Mouse (Mus musculus) T-helper 2 cell (primary cell): ENCODE measurements around the gene Olfr462.

Source experiments
- in situ Hi-C: fragments of 300-600 bp; cut with MboI, MseI; formaldehyde crosslinking; loops from one replicate; pipeline ENCODE4 v1.15.1; 2025; ENCODE audit warnings: high pct_unique_total_duplicates

Gene Olfr462

GRCm38 (mm10) chr11:87847884-87848283, 44.2 kb downstream of the Olfr462 start:
- in situ Hi-C loops, result no loop called here

- in situ Hi-C loops, result no loop called here
Observed at GRCm38 (mm10) chr11:87846968-87847600, 45.0 kb downstream of the Olfr462 start.

GRCm38 (mm10) chr11:87841436-87841835, 50.6 kb downstream of the Olfr462 start:
- in situ Hi-C loops, result no loop called here

- in situ Hi-C loops, result no loop called here
Observed at GRCm38 (mm10) chr11:87840676-87841075, 51.4 kb downstream of the Olfr462 start.
